Mouse (Mus musculus) layer of hippocampus, adult 18-20 months (tissue): ENCODE measurements around the gene Diaph2. TPM values are rescaled to one million over a fixed set of nuclear protein-coding genes. Genes with fewer than 3 reads are reported as not detected.
"Not testable (repeated sequence)": the region's sequence is repeated elsewhere in the genome, so short reads cannot be mapped to it uniquely, and the experiment has no call there.

Experiments used
- DNase-seq, 2 experiments: peaks; one replicate each; pipeline ENCODE4 v3.0.0; 2022; ENCODE audit warnings: low spot score in 2 of 2
- total RNA-seq, 2 experiments: library from RNA; stranded (reverse); gene quantifications; 2 replicates each; pipeline ENCODE4 v1.2.3; 2021

The Diaph2 gene
- total RNA-seq, 2 experiments from 2014 or later, result 22.5 to 26.2 TPM

DNA sequence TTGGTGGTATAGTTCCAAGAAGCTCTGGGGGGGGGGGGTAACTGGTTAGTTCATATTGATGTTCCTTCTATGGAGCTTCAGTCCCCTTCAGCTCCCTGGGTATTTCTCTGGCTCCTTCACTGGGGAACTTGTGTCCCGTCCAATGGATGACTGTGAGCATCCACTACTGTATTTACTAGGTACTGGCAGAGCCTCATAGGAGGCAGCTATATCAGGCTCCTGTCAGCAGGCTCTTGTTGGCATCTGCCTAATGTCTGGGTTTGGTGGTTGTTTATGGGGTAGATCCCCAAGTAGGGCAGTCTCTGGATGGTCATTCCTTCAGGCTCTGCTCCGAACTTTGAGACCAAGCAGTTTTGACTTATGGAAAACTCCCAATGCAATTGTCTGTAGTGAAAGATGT lies 50.4 kb downstream of the Diaph2 start:
- not testable (repeated sequence) for DNase-seq

- peak in 1 of 2 experiments; percentile 11 for DNase-seq
These were observed 82.4 kb downstream of the Diaph2 start for GRCm38 (mm10) chrX:129831903-129832302.

- DNase-seq, result no peak
These were observed 84.3 kb downstream of the Diaph2 start for GRCm38 (mm10) chrX:129833887-129834286.

GRCm38 (mm10) chrX:129884465-129884864 lies 134.9 kb downstream of the Diaph2 start:
- peak in 1 of 2 experiments; percentile 22 for DNase-seq

- DNase-seq, result no peak
These were observed 176.3 kb downstream of the Diaph2 start for GRCm38 (mm10) chrX:129925806-129926205.

DNA sequence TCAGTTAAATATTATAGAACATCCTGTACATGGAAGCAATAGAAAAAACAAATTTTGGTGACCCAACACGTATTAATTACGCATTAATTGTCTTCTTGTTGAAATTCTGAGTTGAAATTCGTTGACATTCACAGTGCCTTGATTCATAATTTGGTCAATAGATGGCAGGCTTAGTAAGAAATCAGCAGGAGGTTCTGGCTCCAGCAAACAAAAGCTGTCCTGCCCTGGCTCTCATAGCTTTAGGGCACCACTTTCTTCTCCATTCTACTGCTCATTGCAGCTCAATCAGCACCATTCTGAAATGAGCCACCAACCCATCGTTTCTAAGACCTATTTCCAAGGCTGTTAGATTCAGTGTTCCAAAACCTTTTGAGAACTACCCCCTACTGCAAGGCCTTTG lies 225.3 kb downstream of the Diaph2 start:
- peak; percentile 2 to 21 for DNase-seq

GRCm38 (mm10) chrX:130008210-130008609 lies 258.7 kb downstream of the Diaph2 start:
- DNase-seq, result no peak

- peak; percentile 9 to 37 for DNase-seq
These were observed 270.2 kb downstream of the Diaph2 start for GRCm38 (mm10) chrX:130019735-130020134.

- DNase-seq, result no peak
These were observed 295.0 kb downstream of the Diaph2 start for GRCm38 (mm10) chrX:130044525-130044924.

DNA sequence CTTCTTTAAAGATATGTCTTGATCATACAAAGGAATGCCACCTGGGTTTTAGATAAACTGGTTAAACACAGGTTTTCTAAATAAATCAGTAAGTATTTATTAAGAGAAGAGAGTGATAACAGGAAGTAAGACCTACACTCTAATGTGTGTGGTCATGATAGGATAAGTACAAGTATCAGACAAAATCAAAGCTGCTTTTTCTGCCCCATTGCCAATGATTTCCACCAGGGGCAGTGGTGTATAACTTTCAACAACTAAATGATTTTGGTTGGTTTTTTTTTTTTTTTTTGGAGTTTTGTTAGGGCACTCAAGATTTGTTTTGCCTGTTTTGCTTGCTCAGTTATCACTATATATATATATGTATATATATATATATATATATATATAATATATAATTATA lies 399.7 kb downstream of the Diaph2 start:
- DNase-seq, result no peak

DNA sequence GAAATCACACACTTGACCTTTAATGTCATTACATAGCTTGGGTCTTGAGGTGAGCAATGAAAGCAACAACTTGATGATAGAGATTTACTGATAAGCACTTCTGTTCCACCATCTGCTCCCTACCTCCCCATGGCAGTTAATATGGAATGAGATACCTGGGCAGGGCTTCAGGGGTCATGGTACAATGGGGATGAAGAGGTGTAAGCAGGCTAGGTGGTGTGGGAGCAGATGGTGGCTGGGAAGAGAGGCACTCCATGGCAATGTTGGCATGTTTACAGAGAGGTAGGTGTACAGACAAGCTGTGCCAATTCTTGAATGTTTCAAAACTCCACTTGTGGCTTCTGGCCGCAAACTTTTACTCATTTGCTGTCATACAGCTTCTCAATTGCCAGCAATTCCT lies 402.6 kb downstream of the Diaph2 start:
- no peak for DNase-seq

- no peak for DNase-seq
These were observed 423.6 kb downstream of the Diaph2 start for GRCm38 (mm10) chrX:130173126-130173525.

DNA sequence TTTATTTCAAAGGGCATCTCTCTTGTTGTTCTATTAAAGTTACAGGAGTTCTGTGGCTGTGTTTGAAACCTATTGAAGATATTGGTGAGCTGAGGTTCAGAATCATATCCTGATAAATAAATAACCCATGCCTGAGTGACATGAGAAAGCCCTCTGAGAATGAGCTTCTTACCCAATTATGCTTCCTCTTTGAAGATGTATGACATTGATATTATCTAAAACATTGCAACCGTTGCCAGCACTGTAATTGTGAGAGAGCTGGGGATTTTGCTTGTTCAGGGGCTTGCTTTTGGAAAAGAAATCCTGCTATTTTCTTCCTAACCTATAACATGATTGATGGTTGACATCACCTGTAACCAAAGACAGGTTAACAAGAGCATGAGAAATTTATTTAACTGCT lies 438.3 kb downstream of the Diaph2 start:
- DNase-seq, result no peak

DNA sequence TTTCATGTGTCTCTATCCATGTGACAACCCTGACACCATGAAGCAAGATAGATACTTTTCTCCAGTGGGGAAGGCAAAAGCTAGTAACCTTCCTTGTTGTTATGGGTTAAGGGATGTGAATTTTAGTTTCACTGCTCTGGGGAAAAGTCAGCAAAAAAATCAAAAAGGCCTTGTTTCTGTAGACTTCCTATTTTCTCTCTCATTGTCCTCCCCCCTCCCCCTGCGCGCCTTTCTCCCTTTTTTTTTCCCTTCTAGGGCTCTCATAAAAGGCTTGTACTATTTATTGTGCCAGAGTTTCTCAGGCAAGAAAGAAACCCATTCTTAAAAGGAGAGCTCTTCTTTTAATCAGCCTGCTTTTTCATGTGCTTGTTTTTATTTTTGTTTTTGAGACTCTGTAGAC lies 438.9 kb downstream of the Diaph2 start:
- no peak for DNase-seq

DNA sequence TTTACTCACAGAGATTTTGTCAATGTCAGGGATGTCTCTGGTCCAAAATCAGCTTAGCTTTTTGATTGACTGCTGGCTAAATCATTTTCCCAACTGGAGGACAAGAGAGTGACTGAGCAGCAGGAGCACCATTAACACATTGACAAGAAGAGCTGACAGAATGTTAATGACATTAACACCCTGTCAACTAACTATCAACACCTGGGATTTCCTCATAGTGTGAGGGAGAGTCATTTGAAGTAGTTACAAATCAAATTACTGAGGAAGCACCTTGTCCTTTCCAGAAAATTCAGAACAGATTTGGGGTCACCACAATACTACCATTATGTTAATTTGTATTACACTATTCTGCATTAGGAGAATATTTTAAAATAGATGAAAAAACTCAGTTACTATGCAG lies 439.7 kb downstream of the Diaph2 start:
- no peak for DNase-seq

DNA sequence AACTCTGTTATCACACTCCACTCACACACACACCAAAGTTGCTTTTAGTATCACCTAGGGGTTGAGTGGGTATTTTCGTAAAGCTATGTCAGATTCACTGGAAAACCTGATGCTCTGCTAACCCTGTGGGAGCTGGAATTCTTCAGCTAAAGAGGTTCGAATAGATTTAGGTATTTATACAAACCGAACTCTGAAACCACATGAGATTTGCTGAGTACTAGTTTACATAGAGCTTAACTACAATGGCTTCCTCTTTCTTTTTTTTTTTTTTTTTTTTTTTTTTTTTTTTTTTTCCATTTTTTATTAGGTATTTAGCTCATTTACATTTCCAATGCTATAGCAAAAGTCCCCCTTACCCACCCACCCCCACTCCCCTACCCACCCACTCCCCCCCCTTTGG lies 447.9 kb downstream of the Diaph2 start:
- DNase-seq, result not testable (repeated sequence)

DNA sequence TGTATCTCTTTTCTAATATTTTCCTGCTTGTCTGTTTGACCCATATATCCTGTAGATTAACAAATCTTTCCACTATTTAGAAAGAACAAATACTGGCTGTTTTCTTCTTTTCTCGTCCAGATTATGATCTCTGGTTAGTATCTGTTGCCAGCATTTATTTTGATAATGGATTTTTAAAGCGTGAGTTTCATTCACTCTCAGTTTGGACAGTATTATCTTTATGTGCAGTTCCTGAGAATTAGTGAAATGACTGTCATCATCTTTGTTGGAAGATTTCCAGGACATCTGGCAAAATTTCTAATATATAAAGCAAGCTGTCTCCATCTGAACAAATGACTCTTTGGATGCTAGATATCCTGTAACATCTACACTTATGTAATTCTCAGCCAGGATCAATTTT lies 455.7 kb downstream of the Diaph2 start:
- DNase-seq, result peak in 1 of 2 experiments; percentile 5

DNA sequence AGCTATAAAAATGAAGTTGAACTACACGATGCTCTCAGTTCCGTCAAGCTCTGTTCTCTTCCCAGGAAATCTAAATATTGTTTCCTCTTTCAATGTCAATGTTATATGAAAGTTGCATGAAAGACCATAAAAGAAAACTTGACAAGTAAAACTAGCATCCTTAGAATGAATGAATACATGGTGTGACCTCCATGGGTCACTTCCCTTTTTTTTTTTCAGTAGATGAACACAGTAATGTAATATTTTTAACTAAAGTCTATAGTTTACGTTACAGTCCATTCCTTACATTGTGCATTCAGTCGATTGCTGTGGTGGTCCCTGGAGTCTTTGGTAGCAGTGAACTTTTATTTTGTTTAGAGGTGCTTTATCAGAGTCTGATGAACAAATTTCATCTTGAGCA lies 462.7 kb downstream of the Diaph2 start:
- no peak for DNase-seq

GRCm38 (mm10) chrX:130212759-130213158 lies 463.2 kb downstream of the Diaph2 start:
- DNase-seq, result no peak

DNA sequence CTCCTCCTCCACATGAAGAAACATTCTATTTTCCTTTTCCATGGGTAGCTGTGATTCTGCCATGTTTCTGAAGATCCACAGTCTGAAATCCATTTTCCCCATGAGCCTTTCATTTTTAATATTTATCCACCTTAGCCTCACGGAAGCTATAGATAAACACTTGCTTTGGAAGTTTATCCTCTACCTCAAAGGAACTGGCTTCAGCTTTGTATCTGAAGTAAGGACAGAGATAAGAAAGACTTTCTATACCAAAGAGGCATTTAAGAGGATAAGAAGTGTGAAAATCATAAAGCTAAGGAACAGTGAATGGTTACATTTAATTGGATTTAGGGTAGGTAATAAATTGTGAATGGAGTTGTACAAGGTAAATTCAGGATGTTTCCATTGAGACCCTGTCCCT lies 480.5 kb downstream of the Diaph2 start:
- DNase-seq, result no peak

- no peak for DNase-seq
These were observed 485.6 kb downstream of the Diaph2 start for GRCm38 (mm10) chrX:130235167-130235566.

DNA sequence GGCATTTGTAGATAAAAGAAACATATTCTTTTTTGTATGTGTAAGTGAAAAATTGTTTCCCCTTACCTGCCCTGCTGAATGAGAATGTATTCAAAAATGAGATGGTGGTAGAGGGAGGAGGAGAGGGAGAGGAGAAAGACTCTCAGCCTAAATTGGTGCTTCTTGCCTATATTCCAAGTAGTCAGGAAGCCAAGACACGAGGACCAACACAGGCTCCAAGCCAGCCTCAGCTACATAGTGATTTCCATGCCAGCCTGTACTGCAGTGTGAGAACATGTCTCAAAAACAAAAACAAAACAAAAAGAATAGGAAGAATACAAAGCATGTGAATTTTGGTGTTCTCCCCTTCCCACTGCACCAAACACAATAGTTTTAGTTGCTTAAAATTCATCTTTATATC lies 497.1 kb downstream of the Diaph2 start:
- peak in 1 of 2 experiments; percentile 18 for DNase-seq

DNA sequence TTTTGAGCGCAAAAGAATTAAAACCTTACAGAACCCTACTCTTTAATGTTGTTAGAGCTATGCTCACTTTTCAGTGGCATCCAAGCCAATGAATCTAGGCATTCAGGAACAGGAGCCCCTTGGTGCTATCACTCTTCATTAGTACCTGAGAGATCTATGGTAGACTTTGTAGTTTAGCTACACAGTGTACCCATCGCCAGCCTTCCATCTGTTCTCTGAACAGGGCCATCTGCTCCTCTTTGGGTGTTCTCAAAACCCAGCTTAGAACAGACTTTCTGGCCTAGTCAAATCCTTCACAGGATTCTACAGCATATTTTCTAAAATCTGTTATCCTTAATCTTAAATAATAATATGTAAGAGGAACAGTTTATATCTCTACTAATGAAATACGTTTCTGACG lies 504.1 kb downstream of the Diaph2 start:
- DNase-seq, result peak; percentile 57 to 85

GRCm38 (mm10) chrX:130265707-130266106 lies 516.2 kb downstream of the Diaph2 start:
- peak in 1 of 2 experiments; percentile 5 for DNase-seq
